Mouse (Mus musculus): Measurements from ENCODE around the gene Pfn2. TPM values are rescaled to one million over a fixed set of nuclear protein-coding genes. Genes with fewer than 3 reads are reported as not detected.

The Pfn2 gene
- 4.9 TPM for total RNA-seq (2023)

DNA sequence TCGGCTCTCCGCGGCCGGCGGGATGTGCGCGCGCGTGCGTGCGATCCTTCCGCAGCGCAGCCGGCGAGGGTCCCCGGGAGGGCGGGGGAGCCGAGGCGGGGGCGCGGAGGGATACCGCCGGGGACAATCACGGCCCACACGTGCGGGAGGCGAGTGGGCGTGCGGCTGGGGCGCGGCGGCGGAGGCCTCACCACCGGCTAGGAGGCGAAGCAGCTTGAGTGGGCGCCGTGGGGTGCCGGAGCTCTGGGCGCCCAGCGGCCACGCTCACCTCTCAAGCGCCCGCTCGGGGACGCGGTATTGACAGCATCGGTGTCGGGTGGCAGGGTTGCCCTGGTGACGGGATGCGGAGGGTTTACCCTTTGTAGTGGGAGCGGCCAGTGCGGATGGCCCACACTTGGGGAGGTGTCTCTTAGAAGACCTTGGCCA is at the start of gene Pfn2:
Gene Pfn2, minus strand, starts transcription at position 320 of the 426 bp plus-strand sequence.

Other genes starting within 250 kb of the Pfn2 start
- 20.4 TPM for gene Commd2, start 196.4 kb downstream of the Pfn2 start, total RNA-seq (2023)
- gene Ankub1, start 155.3 kb downstream of the Pfn2 start, total RNA-seq (2023): not detected
- gene Rnf13, start 112.0 kb downstream of the Pfn2 start, total RNA-seq (2023): 50.0 TPM

Measured in CD4-positive naive resting alpha-beta T cell, adult 57 days (primary cell).